Mouse (Mus musculus): ENCODE measurements around the gene Hspbp1. TPM values are rescaled to one million over a fixed set of nuclear protein-coding genes. Genes with fewer than 3 reads are reported as not detected.

The Hspbp1 gene
- polyA plus RNA-seq, 1 experiment from 2014 or later = 54.4 TPM

DNA sequence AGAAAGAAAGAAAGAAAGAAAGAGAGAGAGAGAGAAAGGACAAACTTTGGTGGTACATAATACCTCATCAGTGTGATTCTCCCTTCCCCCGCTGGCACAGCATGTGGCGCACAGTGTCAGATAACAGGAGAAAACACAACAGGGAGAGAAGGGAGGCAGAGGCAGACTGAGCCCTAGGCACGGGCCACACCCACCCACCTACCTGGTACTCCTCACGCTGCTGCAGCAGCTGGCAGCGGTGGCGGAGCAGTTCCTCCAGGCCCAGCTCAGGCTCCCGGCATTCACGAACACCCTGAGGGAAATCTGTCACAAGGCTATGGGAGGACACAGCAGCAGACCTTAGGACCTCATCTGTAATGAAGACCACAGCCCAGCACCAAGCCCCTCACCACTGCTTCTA is 21.7 kb downstream of the Hspbp1 start:
- TF ChIP-seq EP300 (IDR thresholded peaks at IDR 0.05) = no peak
- TF ChIP-seq CTCF (IDR thresholded peaks at IDR 0.05) = no peak
- Histone ChIP-seq H3K4me3 (ENCODE audit: low read depth, low read length) (no peak overlapping the region), H3K9me3 (ENCODE audit: low read length) (no peaks in the 10 kb centered on the region), H3K36me3 (ENCODE audit: insufficient read depth, low read length) (0 out of 2 replicates have a peak, but pooled peaks cover 7% of the 10 kb centered on the region), H3K27ac (ENCODE audit: low read length) (no peak overlapping the region), H3K4me2 (replicated peaks; ENCODE audit: low read depth, low read length) (no peak overlapping the region), H3K4me1 (ENCODE audit: insufficient read depth, low read depth, low read length) (no peaks in the 10 kb centered on the region), H3K27me3 (replicated peaks; ENCODE audit: insufficient read depth, low read length) (no peaks in the 10 kb centered on the region), H3K9ac (replicated peaks; ENCODE audit: low read depth) (no peak overlapping the region)
- WGBS = 81% methylated on average over 8 of the region's 8 CpGs
- ATAC-seq (no peak), DNase-seq (ENCODE audit: low spot score) (no peak)

GRCm38 (mm10) chr7:4659911-4660443 is 24.9 kb downstream of the Hspbp1 start:
- Histone ChIP-seq H3K36me3 (ENCODE audit: insufficient read depth, low read length) (0 out of 2 replicates have a peak, but pooled peaks cover 7% of the 10 kb centered on the region), H3K4me2 (replicated peaks; ENCODE audit: low read depth, low read length) (peak overlapping the region; percentile 69), H3K9me3 (ENCODE audit: low read length) (no peaks in the 10 kb centered on the region), H3K4me3 (ENCODE audit: low read depth, low read length) (no peak overlapping the region), H3K4me1 (ENCODE audit: insufficient read depth, low read depth, low read length) (peaks cover 11% of the 10 kb centered on the region; the same call in 1 of the 2 replicates), H3K27me3 (replicated peaks; ENCODE audit: insufficient read depth, low read length) (no peaks in the 10 kb centered on the region), H3K9ac (replicated peaks; ENCODE audit: low read depth) (peak overlapping the region; percentile 57; the same call in 1 of the 2 replicates), H3K27ac (ENCODE audit: low read length) (peak overlapping the region; percentile 92; the same call in 1 of the 2 replicates)
- no peak for DNase-seq (ENCODE audit: low spot score)
- WGBS = 54% methylated on average over 3 of the region's 3 CpGs
- no peak for ATAC-seq
- TF ChIP-seq EP300 (IDR thresholded peaks at IDR 0.05) (no peak), CTCF (IDR thresholded peaks at IDR 0.05) (no peak)

- H3K27ac ChIP-seq (ENCODE audit: low read length) = peak within 1 kb of the TSS; percentile 92
Observed at GRCm38 (mm10) chr7:4658912-4659551, 25.8 kb downstream of the Hspbp1 start, which contains the start of gene Ppp6r1. Gene Ppp6r1, minus strand, starts transcription at chr7:4659019.

DNA sequence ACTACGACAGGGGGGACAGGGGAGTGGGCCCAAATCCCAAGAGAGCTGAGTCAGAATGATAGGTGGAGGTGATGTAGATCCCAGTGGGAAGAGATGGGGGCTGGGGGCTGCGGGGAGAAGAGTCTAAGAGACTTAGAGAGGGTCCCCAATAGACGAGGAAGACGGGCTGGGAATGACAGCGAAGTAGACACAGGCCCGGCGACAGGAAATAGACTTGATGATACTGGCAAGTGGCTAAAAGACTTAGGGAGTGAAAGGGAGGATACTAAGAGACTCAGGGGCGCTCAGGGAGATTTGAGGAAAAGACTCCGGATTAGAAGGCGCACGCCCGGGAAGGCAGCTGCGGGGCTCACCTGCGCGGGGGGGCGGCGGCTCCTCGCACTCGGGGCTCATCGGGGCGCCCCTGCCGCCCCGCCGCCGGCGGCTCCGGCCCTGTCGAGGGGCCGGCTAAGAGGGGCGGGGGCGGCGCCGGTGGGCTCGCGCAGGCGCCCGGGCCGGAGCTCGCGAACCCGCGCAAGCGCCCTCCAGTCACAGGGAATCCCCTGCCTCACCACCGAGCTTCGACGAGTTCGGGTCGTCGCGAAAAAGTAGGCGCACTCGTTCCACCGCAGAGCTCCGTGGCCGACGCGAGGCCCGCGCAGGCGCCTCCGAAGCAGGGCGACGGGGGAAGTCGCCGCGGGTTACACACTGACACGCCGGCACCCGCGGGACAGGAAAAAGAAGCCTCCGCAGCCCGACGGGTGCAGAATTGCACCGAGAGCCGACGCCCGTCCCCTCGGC is 26.6 kb downstream of the Hspbp1 start:
- TF ChIP-seq EP300 (IDR thresholded peaks at IDR 0.05) = no peak
- TF ChIP-seq CTCF (IDR thresholded peaks at IDR 0.05) = no peak
- under 1% methylated on average over 53 of the region's 78 CpGs for WGBS
- H3K9me3 ChIP-seq (ENCODE audit: low read length) = no peaks in the 10 kb centered on the region
- peak overlapping the region; percentile 69 for H3K4me2 ChIP-seq (replicated peaks; ENCODE audit: low read depth, low read length)
- H3K36me3 ChIP-seq (ENCODE audit: insufficient read depth, low read length) = no peaks in the 10 kb centered on the region
- ATAC-seq = peak; percentile 42
- H3K27ac ChIP-seq (ENCODE audit: low read length) = peak overlapping the region; percentile 92
- H3K4me1 ChIP-seq (ENCODE audit: insufficient read depth, low read depth, low read length) = peaks cover 14% of the 10 kb centered on the region; the same call in 1 of the 2 replicates
- DNase-seq (ENCODE audit: low spot score) = peak; percentile 48
- H3K9ac ChIP-seq (replicated peaks; ENCODE audit: low read depth) = peak overlapping the region; percentile 82
- H3K4me3 ChIP-seq (ENCODE audit: low read depth, low read length) = peak overlapping the region; percentile 75
- no peaks in the 10 kb centered on the region for H3K27me3 ChIP-seq (replicated peaks; ENCODE audit: insufficient read depth, low read length)

More at GRCm38 (mm10) chr7:4658912-4659551, 25.8 kb downstream of the Hspbp1 start, which contains the start of gene Ppp6r1:
- WGBS = 2% methylated on average over 54 of the region's 54 CpGs
- ATAC-seq (peak; percentile 97), DNase-seq (ENCODE audit: low spot score) (peak; percentile 99)
- Histone ChIP-seq H3K4me1 (ENCODE audit: insufficient read depth, low read depth, low read length) (peaks cover 14% of the 10 kb centered on the region; the same call in 1 of the 2 replicates), H3K27me3 (replicated peaks; ENCODE audit: insufficient read depth, low read length) (no peaks in the 10 kb centered on the region), H3K9ac (replicated peaks; ENCODE audit: low read depth) (peak within 1 kb of the TSS; percentile 82), H3K4me2 (replicated peaks; ENCODE audit: low read depth, low read length) (peak within 1 kb of the TSS; percentile 69), H3K4me3 (ENCODE audit: low read depth, low read length) (peak within 1 kb of the TSS; percentile 75), H3K36me3 (ENCODE audit: insufficient read depth, low read length) (0 out of 2 replicates have a peak, but pooled peaks cover under 1% of the 10 kb centered on the region), H3K9me3 (ENCODE audit: low read length) (no peaks in the 10 kb centered on the region)
- TF ChIP-seq CTCF (IDR thresholded peaks at IDR 0.05) (peak; percentile 70), EP300 (IDR thresholded peaks at IDR 0.05) (no peak)

DNA sequence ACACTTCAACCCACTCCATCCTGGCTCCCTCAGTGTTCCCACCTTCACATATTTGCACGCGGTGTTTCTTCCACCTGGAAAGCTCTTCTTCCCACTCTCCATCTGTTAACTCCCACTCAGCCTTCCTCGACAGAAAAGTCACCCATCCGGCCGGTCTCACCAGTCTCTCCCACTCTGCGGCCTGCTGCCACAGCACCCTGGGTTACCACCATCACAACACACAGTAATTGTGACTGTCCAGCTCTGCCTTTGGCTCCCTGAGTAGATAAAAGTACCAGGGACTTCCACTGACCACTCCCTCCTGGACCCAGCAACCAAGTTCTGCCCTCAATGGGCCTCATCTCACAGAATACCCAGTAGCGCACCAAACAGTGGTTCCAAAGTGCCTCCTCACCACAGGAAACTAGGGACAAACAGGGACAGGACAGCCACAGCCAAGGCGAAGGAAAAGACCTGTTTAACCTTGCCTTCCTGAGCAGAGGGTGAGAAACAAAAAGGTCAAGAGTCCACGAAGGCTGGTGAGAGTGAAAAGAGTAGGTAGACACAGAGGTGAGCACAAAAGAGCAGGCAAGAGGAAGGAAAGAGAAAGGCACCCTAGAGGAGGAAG is 27.2 kb downstream of the Hspbp1 start:
- Histone ChIP-seq H3K9me3 (ENCODE audit: low read length) (no peaks in the 10 kb centered on the region), H3K9ac (replicated peaks; ENCODE audit: low read depth) (peak overlapping the region; percentile 82), H3K36me3 (ENCODE audit: insufficient read depth, low read length) (no peaks in the 10 kb centered on the region), H3K27ac (ENCODE audit: low read length) (peak overlapping the region; percentile 92), H3K4me1 (ENCODE audit: insufficient read depth, low read depth, low read length) (peaks cover 14% of the 10 kb centered on the region; the same call in 1 of the 2 replicates), H3K4me2 (replicated peaks; ENCODE audit: low read depth, low read length) (peak overlapping the region; percentile 69), H3K4me3 (ENCODE audit: low read depth, low read length) (peak overlapping the region; percentile 75), H3K27me3 (replicated peaks; ENCODE audit: insufficient read depth, low read length) (no peaks in the 10 kb centered on the region)
- 25% methylated on average over 9 of the region's 9 CpGs for WGBS
- DNase-seq (ENCODE audit: low spot score) = peak; percentile 35
- no peak for TF ChIP-seq EP300 (IDR thresholded peaks at IDR 0.05)
- TF ChIP-seq CTCF (IDR thresholded peaks at IDR 0.05) = no peak
- ATAC-seq = peak; percentile 10
